Mouse (Mus musculus) liver, adult 2 months (tissue): Measurements from ENCODE around the gene Klf15. TPM values are rescaled to one million over a fixed set of nuclear protein-coding genes. Genes with fewer than 3 reads are reported as not detected.

Experiments used
- DNase-seq: peaks from one replicate; pipeline ENCODE4 v3.0.0-alpha.2; 2011; ENCODE audit warnings: low read depth, low spot score; ENCODE audit errors: extremely low read depth
- H3K27ac ChIP-seq: fragments of 200-500 bp; replicated peaks from 2 replicates; pipeline ENCODE4 v1.5.1; 2012; ENCODE audit warnings: low read depth, mild to moderate bottlenecking, control low read depth, inconsistent platforms, low read length; ENCODE audit not compliant: insufficient read depth
- H3K27me3 ChIP-seq: fragments of 200-500 bp; 2 replicates; pipeline ENCODE4 v1.6.1; 2012; ENCODE audit warnings: mild to moderate bottlenecking, moderate library complexity, low read length, inconsistent platforms; ENCODE audit not compliant: control insufficient read depth, insufficient read depth
- H3K36me3 ChIP-seq: fragments of 200-500 bp; 2 replicates; pipeline ENCODE4 v1.6.1; 2012; ENCODE audit warnings: low read length, inconsistent platforms; ENCODE audit not compliant: control insufficient read depth, insufficient read depth
- H3K4me1 ChIP-seq: fragments of 200-500 bp; 2 replicates; pipeline ENCODE4 v1.6.1; 2011; ENCODE audit warnings: low read length; ENCODE audit not compliant: control insufficient read depth, insufficient read depth
- H3K4me3 ChIP-seq: fragments of 200-500 bp; 2 replicates; pipeline ENCODE4 v1.5.1; 2011; ENCODE audit warnings: low read depth, mild to moderate bottlenecking, control low read depth, low read length, moderate library complexity; ENCODE audit not compliant: insufficient read depth
- H3K79me2 ChIP-seq: fragments of 200-500 bp; 2 replicates; pipeline ENCODE4 v1.6.1; 2012; ENCODE audit warnings: inconsistent platforms, mild to moderate bottlenecking, low read length, moderate library complexity; ENCODE audit not compliant: control insufficient read depth, insufficient read depth
- H3K9ac ChIP-seq: fragments of 200-500 bp; 2 replicates; pipeline ENCODE4 v1.6.1; 2012; ENCODE audit warnings: low read depth, mild to moderate bottlenecking, control low read depth, inconsistent platforms, low read length
- CTCF ChIP-seq: fragments of 200-500 bp; IDR thresholded peaks from 2 replicates; pipeline ENCODE4 v1.5.1; 2011; ENCODE audit warnings: low read depth, low read length, control low read depth
- POLR2A ChIP-seq: fragments of 200-500 bp; IDR thresholded peaks from 2 replicates; pipeline ENCODE4 v1.6.1; 2011; ENCODE audit warnings: low read length, control low read depth; ENCODE audit not compliant: insufficient read depth; ENCODE audit errors: extremely low read depth
- WGBS: fragments of 180-500 bp; shearing (Covaris S2); methylation state at CpG from one replicate; pipeline ENCODE4 v1.1.7; 2018; 5-methylcytosine and 5-hydroxymethylcytosine counted together
- polyA plus RNA-seq: library from polyadenylated mRNA; depleted of rRNA; stranded (reverse); fragments of >200 nt; gene quantifications from 2 replicates; pipeline ENCODE4 v1.2.3, GENCODE M21; 2012
- total RNA-seq: library from RNA; depleted of rRNA; stranded (reverse); fragments of >200 nt; gene quantifications from 2 replicates; pipeline ENCODE4 v1.2.3, GENCODE M21; 2014

The Klf15 gene
- total and polyA plus RNA-seq, 2 experiments, result 147 to 148 TPM

DNA sequence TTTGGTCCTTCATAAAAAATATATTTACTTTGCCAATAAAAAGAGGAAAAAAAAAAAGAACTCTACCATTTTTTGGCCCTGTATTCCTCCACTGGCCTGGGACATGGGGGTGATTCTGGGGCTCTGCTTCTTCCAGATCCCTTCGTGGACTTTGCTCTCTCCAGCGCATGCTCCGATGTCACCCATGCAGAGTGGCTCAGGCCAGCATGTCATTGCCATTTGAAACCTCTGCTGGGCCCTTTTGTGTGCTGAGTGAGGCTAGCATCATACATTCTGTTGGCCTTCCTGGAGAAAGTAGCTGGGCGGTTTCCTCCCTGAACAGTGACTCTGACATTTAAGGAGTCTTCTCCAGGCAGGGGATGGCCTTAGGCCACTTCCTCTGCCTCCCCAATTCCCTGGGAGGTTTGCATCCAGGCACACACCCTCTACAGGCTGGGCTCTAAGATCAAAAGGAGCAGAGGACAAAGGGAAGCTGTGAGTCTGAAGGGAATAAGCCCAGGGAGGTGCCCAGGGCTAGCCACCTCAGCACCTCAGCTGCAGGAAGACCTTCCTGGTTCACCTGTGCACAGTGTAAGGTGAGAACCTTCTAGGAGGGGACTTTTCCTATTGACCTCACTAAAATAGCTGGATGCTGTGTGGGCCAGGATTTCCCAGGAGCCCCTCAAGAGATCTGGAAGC lies 12.9 kb downstream of the Klf15 start:
- Histone ChIP-seq H3K27ac (peak overlapping the region; percentile 74), H3K27me3 (no peaks in the 10 kb centered on the region), H3K79me2 (0 out of 2 replicates have a peak, but pooled peaks cover under 1% of the 10 kb centered on the region), H3K4me3 (no peak overlapping the region), H3K4me1 (peaks cover 51% of the 10 kb centered on the region), H3K9ac (peak overlapping the region; percentile 33; the same call in 1 of the 2 replicates), H3K36me3 (peaks cover 15% of the 10 kb centered on the region; the same call in 1 of the 2 replicates)
- 35% methylated on average over 4 of the region's 4 CpGs for WGBS
- DNase-seq, result peak; percentile 83
- no peak for TF ChIP-seq CTCF
- no peak for TF ChIP-seq POLR2A

DNA sequence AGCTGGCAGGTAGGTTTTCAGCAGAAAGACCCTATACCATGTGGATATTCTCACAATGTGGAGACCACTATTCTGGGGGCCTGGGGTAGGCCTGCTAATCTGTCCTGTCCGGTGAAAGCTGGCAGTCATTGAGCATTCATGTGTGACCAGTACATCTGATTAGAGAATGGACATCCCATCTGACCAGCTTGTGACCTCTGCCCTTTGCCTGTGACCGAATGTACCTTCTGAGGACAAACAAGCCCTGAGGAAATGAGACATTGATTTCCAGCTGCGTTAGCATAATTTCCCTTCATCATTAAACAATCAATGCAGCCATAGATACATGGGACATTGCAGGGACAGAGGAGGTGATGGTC lies 13.5 kb downstream of the Klf15 start:
- Histone ChIP-seq H3K36me3 (peaks cover 15% of the 10 kb centered on the region; the same call in 1 of the 2 replicates), H3K27ac (peak overlapping the region; percentile 74), H3K79me2 (no peaks in the 10 kb centered on the region), H3K27me3 (no peaks in the 10 kb centered on the region), H3K4me3 (no peak overlapping the region), H3K9ac (peak overlapping the region; percentile 35), H3K4me1 (peaks cover 46% of the 10 kb centered on the region)
- TF ChIP-seq CTCF (no peak), POLR2A (no peak)
- DNase-seq, result peak; percentile 98
- 16% methylated on average over 3 of the region's 3 CpGs for WGBS

DNA sequence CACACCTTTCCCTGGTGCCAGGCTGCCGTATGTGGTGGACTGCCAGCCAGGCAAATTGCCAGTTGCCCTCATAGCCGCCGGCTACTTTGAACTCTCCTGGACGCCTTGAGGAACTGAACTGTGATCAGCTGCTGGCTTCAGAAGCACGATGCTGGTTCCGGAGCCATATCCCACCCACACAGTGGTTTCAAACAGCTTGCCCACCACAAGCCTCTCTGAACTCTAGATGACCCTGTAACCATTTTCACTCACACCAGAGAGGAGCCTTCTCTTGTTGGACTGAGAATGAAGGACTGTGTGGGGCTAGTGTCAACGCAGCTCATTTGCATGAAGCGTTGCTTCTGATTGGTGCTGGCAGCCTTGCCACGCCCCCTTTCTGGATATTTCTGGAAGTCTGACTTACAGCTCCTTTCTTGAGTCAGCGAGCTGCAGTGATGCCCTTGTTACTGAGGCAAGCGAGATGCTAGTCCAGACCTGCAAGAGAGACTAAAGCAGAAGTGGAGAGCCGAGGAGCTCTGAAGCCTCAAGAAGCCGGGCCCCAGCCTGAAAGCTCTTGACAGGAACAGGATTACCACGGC lies 14.7 kb downstream of the Klf15 start:
- H3K79me2 ChIP-seq, result no peaks in the 10 kb centered on the region
- no peak overlapping the region for H3K27ac ChIP-seq
- peak; percentile 78 for DNase-seq
- H3K36me3 ChIP-seq, result peaks cover 7% of the 10 kb centered on the region; the same call in 1 of the 2 replicates
- H3K4me3 ChIP-seq, result no peak overlapping the region
- WGBS, result 46% methylated on average over 14 of the region's 14 CpGs
- TF ChIP-seq CTCF (no peak), POLR2A (no peak)
- peaks cover 34% of the 10 kb centered on the region for H3K4me1 ChIP-seq
- H3K9ac ChIP-seq, result no peak overlapping the region
- H3K27me3 ChIP-seq, result no peaks in the 10 kb centered on the region

DNA sequence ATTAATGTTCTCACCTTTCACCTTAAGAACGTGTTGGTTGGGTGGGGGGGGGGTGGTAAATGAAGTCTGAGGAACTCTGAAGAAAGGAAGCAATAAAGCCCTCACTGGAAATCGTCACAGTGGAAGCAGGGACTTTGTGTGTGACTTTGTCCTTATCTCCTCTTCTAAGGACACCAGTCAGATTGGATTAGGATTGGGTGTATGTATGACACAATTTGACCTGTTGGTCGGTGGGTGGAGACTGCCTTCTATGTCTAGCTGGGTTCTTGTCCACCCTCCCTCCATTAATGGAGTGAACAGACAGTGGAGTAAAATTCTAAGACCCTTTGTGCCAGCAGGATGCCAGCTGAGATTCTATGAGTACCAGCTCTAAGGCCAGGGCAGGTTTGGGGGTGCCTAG lies 21.9 kb downstream of the Klf15 start:
- 35% methylated on average over 3 of the region's 3 CpGs for WGBS
- H3K27me3 ChIP-seq, result no peaks in the 10 kb centered on the region
- H3K79me2 ChIP-seq, result no peaks in the 10 kb centered on the region
- no peaks in the 10 kb centered on the region for H3K36me3 ChIP-seq
- no peak overlapping the region for H3K4me3 ChIP-seq
- TF ChIP-seq POLR2A, result no peak
- no peak for TF ChIP-seq CTCF
- no peak overlapping the region for H3K9ac ChIP-seq
- peaks cover 17% of the 10 kb centered on the region for H3K4me1 ChIP-seq
- DNase-seq, result peak; percentile 74
- H3K27ac ChIP-seq, result no peak overlapping the region

DNA sequence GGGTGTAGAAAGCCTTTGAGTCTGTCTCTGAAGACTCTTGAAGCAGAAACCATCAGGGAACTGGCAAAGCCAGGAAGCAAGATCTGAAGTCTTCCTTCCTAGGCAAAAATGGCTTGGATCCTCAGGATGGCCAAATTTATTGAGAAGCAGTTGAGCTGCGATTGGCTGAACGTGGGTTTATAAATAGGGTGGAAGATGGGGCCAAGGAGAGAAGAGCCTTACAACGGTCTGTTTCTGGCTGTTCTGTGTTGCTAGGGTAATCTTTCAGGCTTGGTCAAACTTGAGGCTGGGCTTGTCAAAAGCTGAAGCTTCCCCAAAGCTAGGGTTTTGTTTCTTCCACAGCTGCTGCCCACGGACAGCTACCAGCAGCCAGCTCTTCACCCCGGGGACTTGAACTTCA lies 22.5 kb downstream of the Klf15 start:
- WGBS, result 79% methylated on average over 5 of the region's 5 CpGs
- Histone ChIP-seq H3K9ac (no peak overlapping the region), H3K27ac (no peak overlapping the region), H3K4me1 (peaks cover 21% of the 10 kb centered on the region), H3K27me3 (no peaks in the 10 kb centered on the region), H3K79me2 (no peaks in the 10 kb centered on the region), H3K36me3 (no peaks in the 10 kb centered on the region), H3K4me3 (no peak overlapping the region)
- TF ChIP-seq CTCF (no peak), POLR2A (no peak)
- no peak for DNase-seq
